Mouse (Mus musculus): ENCODE data around the gene Ppp4c.

DNA sequence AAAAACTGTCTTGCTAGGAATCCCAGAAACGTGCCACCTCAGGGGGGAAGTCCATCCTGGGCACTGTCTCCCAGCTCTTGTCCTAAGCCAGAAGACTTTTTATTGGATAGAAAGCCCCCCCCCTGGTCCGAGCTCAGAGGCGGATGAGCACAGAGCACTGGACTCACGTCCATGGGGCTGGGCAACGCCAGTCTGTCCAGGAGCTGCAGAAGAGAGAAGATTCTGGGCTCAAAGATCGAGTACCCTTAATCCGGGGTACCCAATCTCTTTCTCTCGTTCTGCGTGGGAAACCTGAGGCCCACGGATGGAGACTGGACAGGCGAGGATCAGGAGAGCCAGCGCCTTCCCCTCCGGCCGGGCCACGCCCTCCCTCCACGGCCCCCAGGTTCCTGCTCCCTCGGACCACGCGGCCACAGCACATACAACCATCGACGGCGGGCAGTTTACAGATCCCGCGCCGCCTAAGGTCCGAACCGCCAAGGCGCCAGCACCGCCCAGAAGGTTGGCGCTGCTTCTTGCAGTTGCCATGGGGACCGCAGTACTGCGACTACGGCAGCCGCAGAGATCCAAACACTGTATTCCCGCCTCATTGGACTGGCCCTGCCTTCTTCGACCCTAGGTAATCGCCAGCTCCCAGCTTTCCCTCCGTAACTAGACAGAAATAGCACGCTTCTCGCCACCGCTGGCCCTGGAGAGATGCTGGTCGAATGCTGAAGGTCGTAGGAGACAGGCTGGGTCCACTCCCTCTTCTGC lies 16.6 kb upstream of the Ppp4c start:
- TF ChIP-seq MAX (IDR thresholded peaks at IDR 0.05) (peak; percentile 60), CTCF (IDR thresholded peaks at IDR 0.05; ENCODE audit: control insufficient read depth, insufficient read depth, insufficient read length) (no peak), USF1 (IDR thresholded peaks at IDR 0.05; ENCODE audit: low read depth) (no peak), MYOG (IDR thresholded peaks at IDR 0.05; ENCODE audit: control insufficient read depth, extremely low read depth, insufficient read length) (no peak), FOSL1 (IDR thresholded peaks at IDR 0.05; ENCODE audit: insufficient read depth, low read length, poor library complexity, severe bottlenecking) (no peak)

Measured in C2C12 (cell line).